8 mouse cellular contexts compared by ENCODE assay signal in the genomic region with DNA sequence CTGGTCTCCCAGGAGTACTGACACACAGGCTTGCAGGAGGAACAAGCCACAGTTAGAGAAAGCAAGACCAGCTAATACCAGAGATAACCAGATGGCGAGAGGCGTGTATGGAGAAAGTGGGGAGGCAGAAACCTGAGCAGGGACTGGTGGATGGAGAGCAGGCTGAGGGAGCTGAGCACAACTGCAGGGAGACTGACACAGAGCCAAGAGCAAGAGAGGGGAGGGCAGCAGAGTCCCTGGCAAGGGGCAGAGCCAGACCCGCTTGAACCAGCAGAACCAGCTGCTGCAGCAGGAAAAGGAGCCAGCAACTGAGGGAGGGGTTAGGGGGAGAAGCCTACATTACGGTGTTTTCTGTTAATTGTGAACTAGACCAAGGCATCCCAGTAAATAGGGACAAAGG. TPM values are rescaled to one million over a fixed set of nuclear protein-coding genes. Genes with fewer than 3 reads are reported as not detected.
A peak's percentile ranks its signal among the peaks of the same experiment; 100 is the strongest.
DNase-seq lines count a peak whose midpoint lies in the region; ATAC-seq and TF ChIP-seq lines count a peak whose summit lies in the region.

No protein-coding gene starts in this region.

- H3K27ac ChIP-seq in forebrain, embryonic 16.5 days (ENCODE audit: low read length): no peak overlapping the region
- H3K27ac ChIP-seq in forebrain, embryonic 12.5 days: no peak overlapping the region
- peak overlapping the region; percentile 3; the same call in 1 of the 2 replicates for H3K27ac ChIP-seq in kidney, adult 2 months (ENCODE audit: insufficient read depth, low read depth, low read length)
- H3K27ac ChIP-seq in limb, embryonic 14.5 days (replicated peaks; ENCODE audit: low read depth, low read length): 0 out of 2 replicates have a peak overlapping the region, but pooled peaks have one; percentile 19
- 0 out of 2 replicates have a peak overlapping the region, but pooled peaks have one; percentile 2 for H3K27ac ChIP-seq in stomach, postnatal 0 days (replicated peaks)

- peak; percentile 76 for DNase-seq in ES-CJ7 (ENCODE audit: low read depth, low spot score)
- DNase-seq in cerebellum, adult 9-11 months: peak; percentile 58
- DNase-seq in kidney, adult 2 months: peak; percentile 84
- no peak for DNase-seq in limb, embryonic 14.5 days (ENCODE audit: low spot score)
- no peak for DNase-seq in stomach, postnatal 0 days (ENCODE audit: low spot score)
- DNase-seq in adrenal gland, postnatal 10 days: no peak

- H3K9ac ChIP-seq in forebrain, embryonic 16.5 days (replicated peaks; ENCODE audit: low read depth, low read length): no peak overlapping the region
- H3K9ac ChIP-seq in forebrain, embryonic 12.5 days: no peak overlapping the region
- peak overlapping the region; percentile 28; the same call in 1 of the 2 replicates for H3K9ac ChIP-seq in limb, embryonic 14.5 days (ENCODE audit: low read depth, low read length, severe bottlenecking)
- no peak overlapping the region for H3K9ac ChIP-seq in stomach, postnatal 0 days (ENCODE audit: low read length)

- no peak overlapping the region for H3K4me3 ChIP-seq in forebrain, embryonic 16.5 days (replicated peaks; ENCODE audit: low read length)
- H3K4me3 ChIP-seq in forebrain, embryonic 12.5 days (replicated peaks): no peak overlapping the region
- H3K4me3 ChIP-seq in kidney, adult 2 months (ENCODE audit: insufficient read depth, low read depth, low read length): no peak overlapping the region
- H3K4me3 ChIP-seq in limb, embryonic 14.5 days (replicated peaks; ENCODE audit: low read length): no peak overlapping the region
- H3K4me3 ChIP-seq in stomach, postnatal 0 days (ENCODE audit: low read depth, low read length): no peak overlapping the region

- no peaks in the 10 kb centered on the region for H3K27me3 ChIP-seq in forebrain, embryonic 16.5 days (replicated peaks; ENCODE audit: control insufficient read depth, insufficient read depth, low read length)
- no peaks in the 10 kb centered on the region for H3K27me3 ChIP-seq in forebrain, embryonic 12.5 days
- H3K27me3 ChIP-seq in kidney, adult 2 months (replicated peaks; ENCODE audit: control insufficient read depth, insufficient read depth, low read length): no peaks in the 10 kb centered on the region
- no peaks in the 10 kb centered on the region for H3K27me3 ChIP-seq in limb, embryonic 14.5 days (ENCODE audit: control insufficient read depth, insufficient read depth, low read length)
- H3K27me3 ChIP-seq in stomach, postnatal 0 days (ENCODE audit: control insufficient read depth, insufficient read depth, low read length): no peaks in the 10 kb centered on the region

- H3K4me2 ChIP-seq in forebrain, embryonic 16.5 days (ENCODE audit: low read length): no peak overlapping the region
- no peak overlapping the region for H3K4me2 ChIP-seq in forebrain, embryonic 12.5 days
- no peak overlapping the region for H3K4me2 ChIP-seq in limb, embryonic 14.5 days (replicated peaks; ENCODE audit: low read depth, low read length, severe bottlenecking)
- no peak overlapping the region for H3K4me2 ChIP-seq in stomach, postnatal 0 days (replicated peaks; ENCODE audit: low read depth)

- no peak for TF ChIP-seq EP300 in stomach, postnatal 0 days (optimal IDR thresholded peaks at IDR 0.05)

- no peak for TF ChIP-seq POLR2A in kidney, adult 2 months (IDR thresholded peaks at IDR 0.05; ENCODE audit: low read depth, low read length)
- TF ChIP-seq POLR2A in limb, embryonic 14.5 days (IDR thresholded peaks at IDR 0.05; ENCODE audit: borderline replicate concordance, extremely low read depth, insufficient read depth, insufficient read length): no peak

- H3K4me1 ChIP-seq in forebrain, embryonic 16.5 days (replicated peaks; ENCODE audit: control insufficient read depth, insufficient read depth, low read length): peaks cover under 1% of the 10 kb centered on the region; the same call in 1 of the 2 replicates
- H3K4me1 ChIP-seq in forebrain, embryonic 12.5 days: peaks cover under 1% of the 10 kb centered on the region; the same call in 1 of the 2 replicates
- peaks cover under 1% of the 10 kb centered on the region; the same call in 1 of the 2 replicates for H3K4me1 ChIP-seq in kidney, adult 2 months (ENCODE audit: control insufficient read depth, insufficient read depth, low read length)
- H3K4me1 ChIP-seq in limb, embryonic 14.5 days (ENCODE audit: control insufficient read depth, insufficient read depth, low read length): 0 out of 2 replicates have a peak, but pooled peaks cover under 1% of the 10 kb centered on the region
- no peaks in the 10 kb centered on the region for H3K4me1 ChIP-seq in stomach, postnatal 0 days (replicated peaks; ENCODE audit: control insufficient read depth, insufficient read depth)

- no peaks in the 10 kb centered on the region for H3K9me3 ChIP-seq in forebrain, embryonic 16.5 days (ENCODE audit: control insufficient read depth, low read length)
- H3K9me3 ChIP-seq in forebrain, embryonic 12.5 days: no peaks in the 10 kb centered on the region
- no peaks in the 10 kb centered on the region for H3K9me3 ChIP-seq in limb, embryonic 14.5 days (ENCODE audit: control insufficient read depth, low read length)
- H3K9me3 ChIP-seq in stomach, postnatal 0 days (ENCODE audit: control insufficient read depth, low read length): no peaks in the 10 kb centered on the region

- H3K36me3 ChIP-seq in forebrain, embryonic 16.5 days (ENCODE audit: control insufficient read depth, insufficient read depth): no peaks in the 10 kb centered on the region
- H3K36me3 ChIP-seq in forebrain, embryonic 12.5 days (replicated peaks): no peaks in the 10 kb centered on the region
- no peaks in the 10 kb centered on the region for H3K36me3 ChIP-seq in kidney, adult 2 months (ENCODE audit: control insufficient read depth, insufficient read depth, low read length)
- H3K36me3 ChIP-seq in limb, embryonic 14.5 days (ENCODE audit: control insufficient read depth, insufficient read depth, low read length): no peaks in the 10 kb centered on the region
- H3K36me3 ChIP-seq in stomach, postnatal 0 days (ENCODE audit: control insufficient read depth, insufficient read depth, low read length): no peaks in the 10 kb centered on the region

- no peak for TF ChIP-seq CTCF in kidney, adult 2 months (conservative IDR thresholded peaks at IDR 0.05; ENCODE audit: insufficient read depth, insufficient read length, low read depth, low read length)
- no peak for TF ChIP-seq CTCF in stomach, postnatal 0 days (IDR thresholded peaks at IDR 0.05; ENCODE audit: low read depth)

- peak; percentile 50 for ATAC-seq in forebrain, embryonic 16.5 days
- no peak for ATAC-seq in forebrain, embryonic 12.5 days (ENCODE audit: low FRiP score)
- ATAC-seq in limb, embryonic 14.5 days (ENCODE audit: low FRiP score, low read depth): peak; percentile 47
- no peak for ATAC-seq in stomach, postnatal 0 days (ENCODE audit: low FRiP score, low TSS enrichment)

- 33% methylated on average over 4 of the region's 4 CpGs for WGBS in forebrain, embryonic 16.5 days
- 57% methylated on average over 4 of the region's 4 CpGs for WGBS in forebrain, embryonic 12.5 days
- 23% methylated on average over 4 of the region's 4 CpGs for WGBS in kidney, adult 2 months
- 15% methylated on average over 4 of the region's 4 CpGs for WGBS in limb, embryonic 14.5 days
- WGBS in stomach, postnatal 0 days: 16% methylated on average over 4 of the region's 4 CpGs

RNA-seq across cellular contexts. Expression of a gene that starts 6.0 kb away (rescaled TPM):
- 44.3 and 52.8 TPM in 2 replicates for polyA plus RNA-seq in forebrain, embryonic 16.5 days (2015; fragmentation: Nextera tagmentation; extraction: Ambion mirVana)
- polyA plus RNA-seq in forebrain, embryonic 12.5 days (2016; fragmentation: Nextera tagmentation; extraction: Ambion mirVana): 54.1 and 54.3 TPM in 2 replicates
- 16.3 and 19.5 TPM in 2 replicates for polyA plus RNA-seq in kidney, adult 2 months (2012; rRNA removed)
- polyA plus RNA-seq in limb, embryonic 14.5 days (2012; rRNA removed): 33.7 and 37.0 TPM in 2 replicates
- polyA plus RNA-seq in limb, embryonic 14.5 days (2014; fragmentation: Nextera tagmentation; extraction: Ambion mirVana): 44.4 and 46.5 TPM in 2 replicates
- polyA plus RNA-seq in stomach, postnatal 0 days (2015; fragmentation: Nextera tagmentation; extraction: Ambion mirVana): 27.6 and 27.9 TPM in 2 replicates
- 10 to 100 TPM; 30.4 to 30.7 TPM for total RNA-seq in adrenal gland, postnatal 10 days (2021)

RNA-seq across cellular contexts. Expression of a gene that starts 49.7 kb away (rescaled TPM):
- 6.8 and 7.5 TPM in 2 replicates for polyA plus RNA-seq in forebrain, embryonic 16.5 days (2015; fragmentation: Nextera tagmentation; extraction: Ambion mirVana)
- 7.3 and 8.3 TPM in 2 replicates for polyA plus RNA-seq in forebrain, embryonic 12.5 days (2016; fragmentation: Nextera tagmentation; extraction: Ambion mirVana)
- polyA plus RNA-seq in kidney, adult 2 months (2012; rRNA removed): 16.6 and 18.7 TPM in 2 replicates
- polyA plus RNA-seq in limb, embryonic 14.5 days (2012; rRNA removed): 5.8 and 6.0 TPM in 2 replicates
- polyA plus RNA-seq in limb, embryonic 14.5 days (2014; fragmentation: Nextera tagmentation; extraction: Ambion mirVana): 2.4 TPM in 2 replicates
- polyA plus RNA-seq in stomach, postnatal 0 days (2015; fragmentation: Nextera tagmentation; extraction: Ambion mirVana): 3.7 and 4.2 TPM in 2 replicates
- total RNA-seq in adrenal gland, postnatal 10 days (2021): 1 to 10 TPM; 7.8 to 9.5 TPM

Comparison
In these comparisons a context has a peak if more than half of its experiments do, and no peak if none do; other contexts are left out.
1. ATAC-seq: peak in forebrain, embryonic 16.5 days (single experiment) and limb, embryonic 14.5 days (single experiment); none in forebrain, embryonic 12.5 days (single experiment) and stomach, postnatal 0 days (single experiment).
2. H3K27ac ChIP-seq: peak in kidney, adult 2 months (single experiment), limb, embryonic 14.5 days (single experiment) and stomach, postnatal 0 days (single experiment); none in forebrain, embryonic 16.5 days (single experiment) and forebrain, embryonic 12.5 days (single experiment).
3. DNase-seq: peak in ES-CJ7 (single experiment), cerebellum, adult 9-11 months (single experiment) and kidney, adult 2 months (single experiment); none in limb, embryonic 14.5 days (single experiment), stomach, postnatal 0 days (single experiment) and adrenal gland, postnatal 10 days (single experiment).